Mouse (Mus musculus): ENCODE measurements around the gene Gpat3. TPM values are rescaled to one million over a fixed set of nuclear protein-coding genes. Genes with fewer than 3 reads are reported as not detected.

The Gpat3 gene
- total and polyA plus RNA-seq, 2 experiments from 2014 or later = 0.53 to 4.2 TPM

DNA sequence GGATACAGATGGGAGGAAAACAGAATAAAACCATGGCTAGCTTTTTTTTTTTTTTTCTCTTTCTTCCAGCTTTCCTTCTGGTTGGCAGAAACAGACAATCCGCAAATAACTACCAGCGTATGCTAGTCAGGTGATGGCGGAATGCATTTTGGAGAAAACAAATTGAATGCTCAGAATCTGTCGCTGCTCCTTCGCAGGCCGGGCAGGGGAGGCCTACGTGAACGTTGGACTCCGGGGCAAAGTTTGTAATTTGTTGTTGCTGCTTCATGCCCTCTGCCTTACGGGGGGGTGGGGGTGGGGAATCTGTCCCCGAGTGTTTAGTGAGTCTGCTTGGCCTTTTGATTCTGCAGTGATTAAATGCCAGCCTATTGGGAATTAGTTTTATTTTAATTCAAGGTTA is 98.2 kb downstream of the Gpat3 start:
- TF ChIP-seq CTCF (IDR thresholded peaks at IDR 0.05; ENCODE audit: low read depth) = no peak
- no peaks in the 10 kb centered on the region for H3K4me1 ChIP-seq (ENCODE audit: insufficient read depth)
- no peak overlapping the region for H3K9ac ChIP-seq
- WGBS = 59% methylated on average over 11 of the region's 11 CpGs
- H3K36me3 ChIP-seq (ENCODE audit: insufficient read depth) = no peaks in the 10 kb centered on the region
- no peak overlapping the region for H3K27ac ChIP-seq (ENCODE audit: low read depth, low read length)
- peak overlapping the region; percentile 4; the same call in 1 of the 2 replicates for H3K4me2 ChIP-seq (ENCODE audit: low read depth)
- no peak for ATAC-seq
- no peaks in the 10 kb centered on the region for H3K9me3 ChIP-seq (ENCODE audit: low read length)
- DNase-seq = no peak
- no peaks in the 10 kb centered on the region for H3K27me3 ChIP-seq (ENCODE audit: insufficient read depth, low read length)
- H3K4me3 ChIP-seq (ENCODE audit: low read depth, low read length) = no peak overlapping the region

DNA sequence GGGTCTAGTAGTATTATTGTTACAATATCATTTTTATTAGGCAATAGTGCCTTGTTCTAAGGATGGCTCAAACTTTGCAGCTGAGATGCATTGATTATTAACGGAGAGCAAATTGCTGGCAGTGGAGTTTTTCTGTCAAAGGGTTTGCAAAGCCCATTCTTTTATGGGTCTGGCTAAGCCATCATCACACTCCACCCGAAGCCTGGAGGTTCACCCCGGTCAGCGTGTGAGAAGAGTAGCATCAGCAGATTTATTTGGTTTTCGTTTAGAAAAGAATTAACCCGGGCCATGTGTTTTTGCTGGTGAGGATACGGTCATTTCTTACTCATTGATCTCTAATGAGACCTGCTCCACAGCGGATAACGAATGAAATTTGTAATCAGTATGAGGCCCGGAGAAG is 99.8 kb downstream of the Gpat3 start:
- TF ChIP-seq CTCF (IDR thresholded peaks at IDR 0.05; ENCODE audit: low read depth) = no peak
- no peak for DNase-seq
- Histone ChIP-seq H3K4me1 (ENCODE audit: insufficient read depth) (no peaks in the 10 kb centered on the region), H3K27me3 (ENCODE audit: insufficient read depth, low read length) (no peaks in the 10 kb centered on the region), H3K9ac (no peak overlapping the region), H3K9me3 (ENCODE audit: low read length) (no peaks in the 10 kb centered on the region), H3K27ac (ENCODE audit: low read depth, low read length) (no peak overlapping the region), H3K4me3 (ENCODE audit: low read depth, low read length) (no peak overlapping the region), H3K36me3 (ENCODE audit: insufficient read depth) (no peaks in the 10 kb centered on the region), H3K4me2 (ENCODE audit: low read depth) (no peak overlapping the region)
- WGBS = 76% methylated on average over 10 of the region's 10 CpGs
- ATAC-seq = no peak

Other genes starting within 250 kb of the Gpat3 start
- 77.0 and 81.3 TPM in 2 replicates for gene Coq2, start 170.6 kb upstream of the Gpat3 start, total RNA-seq (2014; rRNA removed)
- 65.1 TPM in 2 replicates for gene Coq2, start 170.6 kb upstream of the Gpat3 start, polyA plus RNA-seq (2015; fragmentation: Nextera tagmentation; extraction: Ambion mirVana)
- 0.92 and 1.1 TPM in 2 replicates for gene Hpse, start 126.0 kb upstream of the Gpat3 start, total RNA-seq (2014; rRNA removed)
- gene Hpse, start 126.0 kb upstream of the Gpat3 start, polyA plus RNA-seq (2015; fragmentation: Nextera tagmentation; extraction: Ambion mirVana) = 0.41 and 0.58 TPM in 2 replicates
- gene Helq, start 47.1 kb upstream of the Gpat3 start, total RNA-seq (2014; rRNA removed) = 17.4 and 17.9 TPM in 2 replicates
- gene Helq, start 47.1 kb upstream of the Gpat3 start, polyA plus RNA-seq (2015; fragmentation: Nextera tagmentation; extraction: Ambion mirVana) = 6.6 and 9.0 TPM in 2 replicates
- gene Mrps18c, start 47.1 kb upstream of the Gpat3 start, total RNA-seq (2014; rRNA removed) = 56.1 and 70.4 TPM in 2 replicates
- gene Mrps18c, start 47.1 kb upstream of the Gpat3 start, polyA plus RNA-seq (2015; fragmentation: Nextera tagmentation; extraction: Ambion mirVana) = 188 and 239 TPM in 2 replicates
- 5.2 and 6.0 TPM in 2 replicates for gene Abraxas1, start 24.7 kb upstream of the Gpat3 start, total RNA-seq (2014; rRNA removed)
- gene Abraxas1, start 24.7 kb upstream of the Gpat3 start, polyA plus RNA-seq (2015; fragmentation: Nextera tagmentation; extraction: Ambion mirVana) = 7.7 and 10.3 TPM in 2 replicates

All from forebrain, postnatal 0 days (tissue).